Mouse (Mus musculus): ENCODE measurements around the gene Ahctf1. TPM values are rescaled to one million over a fixed set of nuclear protein-coding genes. Genes with fewer than 3 reads are reported as not detected.

Gene Ahctf1
- polyA plus RNA-seq, 1 experiment from 2014 or later: 15.1 TPM

DNA sequence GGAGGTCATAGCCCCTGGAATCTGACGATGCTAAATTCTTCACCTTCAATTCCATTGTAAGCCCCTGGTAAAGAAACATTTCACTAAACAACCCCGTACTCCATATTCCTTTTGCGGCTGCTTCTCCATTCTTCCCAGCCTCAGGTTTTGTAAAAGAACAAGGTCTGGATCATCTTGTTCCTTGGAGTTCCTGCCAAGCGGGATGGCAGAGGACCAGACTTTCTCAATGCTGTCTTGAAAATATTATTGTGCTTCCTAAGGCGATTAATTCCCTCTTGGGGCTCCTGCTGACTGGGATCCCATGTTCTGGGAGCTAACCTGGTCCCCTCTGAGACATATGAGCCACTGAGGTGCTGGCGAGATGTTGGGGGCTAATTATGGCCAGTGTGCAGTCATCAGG lies 98.3 kb downstream of the Ahctf1 start:
- H3K9me3 ChIP-seq (replicated peaks; ENCODE audit: low read length): no peaks in the 10 kb centered on the region
- no peak overlapping the region for H3K4me2 ChIP-seq (ENCODE audit: low read length)
- H3K27ac ChIP-seq: no peak overlapping the region
- WGBS: 92% methylated on average over 6 of the region's 6 CpGs
- no peaks in the 10 kb centered on the region for H3K4me1 ChIP-seq (replicated peaks; ENCODE audit: insufficient read depth, low read length)
- no peak overlapping the region for H3K9ac ChIP-seq (ENCODE audit: low read depth, low read length)
- H3K36me3 ChIP-seq (ENCODE audit: insufficient read depth, low read length): no peaks in the 10 kb centered on the region
- H3K4me3 ChIP-seq (replicated peaks; ENCODE audit: low read depth, low read length): no peak overlapping the region
- H3K27me3 ChIP-seq (ENCODE audit: insufficient read depth, low read length): no peaks in the 10 kb centered on the region
- ATAC-seq (replicated peaks; ENCODE audit: low FRiP score, low read depth) (no peak), DNase-seq (ENCODE audit: low spot score) (no peak)
- TF ChIP-seq CTCF (IDR thresholded peaks at IDR 0.05; ENCODE audit: low read depth): no peak

GRCm38 (mm10) chr1:179704150-179704549 lies 99.3 kb downstream of the Ahctf1 start:
- Histone ChIP-seq H3K9ac (ENCODE audit: low read depth, low read length) (no peak overlapping the region), H3K27me3 (ENCODE audit: insufficient read depth, low read length) (no peaks in the 10 kb centered on the region), H3K9me3 (replicated peaks; ENCODE audit: low read length) (no peaks in the 10 kb centered on the region), H3K36me3 (ENCODE audit: insufficient read depth, low read length) (no peaks in the 10 kb centered on the region), H3K4me2 (ENCODE audit: low read length) (no peak overlapping the region), H3K27ac (no peak overlapping the region), H3K4me1 (replicated peaks; ENCODE audit: insufficient read depth, low read length) (no peaks in the 10 kb centered on the region), H3K4me3 (replicated peaks; ENCODE audit: low read depth, low read length) (no peak overlapping the region)
- no peak for ATAC-seq (replicated peaks; ENCODE audit: low FRiP score, low read depth)
- no peak for TF ChIP-seq CTCF (IDR thresholded peaks at IDR 0.05; ENCODE audit: low read depth)
- WGBS: 56% methylated on average over 3 of the region's 3 CpGs
- no peak for DNase-seq (ENCODE audit: low spot score)

Other genes starting within 250 kb of the Ahctf1 start
- gene Sccpdh, start 135.5 kb downstream of the Ahctf1 start, polyA plus RNA-seq (2015; fragmentation: Nextera tagmentation; extraction: Ambion mirVana): 71.9 and 76.8 TPM in 2 replicates
- gene Kif28, start 58.4 kb downstream of the Ahctf1 start, polyA plus RNA-seq (2015; fragmentation: Nextera tagmentation; extraction: Ambion mirVana): not detected in 2 replicates
- gene Gm10518, start 304 bp downstream of the Ahctf1 start, polyA plus RNA-seq (2015; fragmentation: Nextera tagmentation; extraction: Ambion mirVana): not detected in 2 replicates
- gene Cdc42bpa, start 156.8 kb upstream of the Ahctf1 start, polyA plus RNA-seq (2015; fragmentation: Nextera tagmentation; extraction: Ambion mirVana): 15.8 and 17.4 TPM in 2 replicates